Mouse (Mus musculus) bone marrow, adult 2 months (tissue): ENCODE measurements around the gene Prkag1.

Experiments
- CTCF ChIP-seq: fragments of 200-500 bp; IDR thresholded peaks from 2 replicates; pipeline ENCODE4 v1.5.1; 2011; ENCODE audit warnings: low read length, control low read depth; ENCODE audit not compliant: control insufficient read depth, insufficient read depth
- POLR2A ChIP-seq: fragments of 200-500 bp; IDR thresholded peaks from 2 replicates; pipeline ENCODE4 v1.6.1; 2011; ENCODE audit warnings: low read depth, mild to moderate bottlenecking, control low read depth, low read length, borderline replicate concordance; ENCODE audit not compliant: control insufficient read depth

GRCm38 (mm10) chr15:98809390-98809789 lies 21.9 kb downstream of the Prkag1 start, which contains the start of gene Ddn:
- TF ChIP-seq CTCF = no peak
- no peak for TF ChIP-seq POLR2A
